Mouse (Mus musculus) v-Abl transformed pro-B cells (cell line): ENCODE results near the gene Gnaz.

Experiments used
- in situ Hi-C, 2 experiments: fragments of 400-800 bp; cut with MboI; formaldehyde crosslinking; loops; one replicate each; pipeline ENCODE4 v1.15.1; 2025; ENCODE audit not compliant: unreplicated experiment in 2 of 2

Gnaz gene

GRCm38 (mm10) chr10:74964380-74964779 is 2.6 kb upstream of the Gnaz start:
- in situ Hi-C loops, result no loop called here

GRCm38 (mm10) chr10:74967651-74968267 is 782 bp downstream of the Gnaz start:
- in situ Hi-C loops, result no loop called here

GRCm38 (mm10) chr10:74969266-74969665 is 2.3 kb downstream of the Gnaz start:
- in situ Hi-C loops, result no loop called here

- in situ Hi-C loops, result no loop called here
These were observed 6.0 kb downstream of the Gnaz start for GRCm38 (mm10) chr10:74973026-74973425.

- in situ Hi-C loops, result no loop called here
These were observed 8.6 kb downstream of the Gnaz start for GRCm38 (mm10) chr10:74975626-74976025.

GRCm38 (mm10) chr10:74976429-74976828 is 9.5 kb downstream of the Gnaz start:
- in situ Hi-C loops, result no loop called here

- in situ Hi-C loops, result no loop called here
These were observed 11.1 kb downstream of the Gnaz start for GRCm38 (mm10) chr10:74978056-74978455.

- in situ Hi-C loops, result no loop called here
These were observed 14.2 kb downstream of the Gnaz start for GRCm38 (mm10) chr10:74981159-74981558.

GRCm38 (mm10) chr10:74983176-74983575 is 16.2 kb downstream of the Gnaz start:
- in situ Hi-C loops, result no loop called here

GRCm38 (mm10) chr10:74987698-74988470 is 20.9 kb downstream of the Gnaz start:
- in situ Hi-C loops, result no loop called here

- in situ Hi-C loops, result no loop called here
These were observed 22.8 kb downstream of the Gnaz start for GRCm38 (mm10) chr10:74989814-74990213.

- in situ Hi-C loops, result no loop called here
These were observed 23.8 kb downstream of the Gnaz start for GRCm38 (mm10) chr10:74990584-74991322.

GRCm38 (mm10) chr10:74994863-74995262 is 27.9 kb downstream of the Gnaz start:
- in situ Hi-C loops, result no loop called here

- in situ Hi-C loops, result no loop called here
These were observed 28.4 kb downstream of the Gnaz start for GRCm38 (mm10) chr10:74995377-74995776.

GRCm38 (mm10) chr10:75001391-75001790 is 34.4 kb downstream of the Gnaz start:
- in situ Hi-C loops, result loop anchor here in 1 of 2 experiments (25.0 kb wide), 1 partner anchor 539 kb away; no protein-coding TSS in a partner anchor

GRCm38 (mm10) chr10:75004067-75004466 is 37.1 kb downstream of the Gnaz start:
- in situ Hi-C loops, result loop anchor here in 1 of 2 experiments (25.0 kb wide), 1 partner anchor 542 kb away; no protein-coding TSS in a partner anchor

- in situ Hi-C loops, result loop anchor here in 1 of 2 experiments (25.0 kb wide), 1 partner anchor 545 kb away; no protein-coding TSS in a partner anchor
These were observed 40.1 kb downstream of the Gnaz start for GRCm38 (mm10) chr10:75006889-75007662.

- in situ Hi-C loops, result loop anchor here in 1 of 2 experiments (25.0 kb wide), 1 partner anchor 548 kb away; no protein-coding TSS in a partner anchor
These were observed 43.7 kb downstream of the Gnaz start for GRCm38 (mm10) chr10:75010704-75011103.

GRCm38 (mm10) chr10:75015465-75015864 is 48.5 kb downstream of the Gnaz start:
- in situ Hi-C loops, result loop anchor here in 1 of 2 experiments (25.0 kb wide), 1 partner anchor 553 kb away; no protein-coding TSS in a partner anchor

GRCm38 (mm10) chr10:75016481-75016880 is 49.5 kb downstream of the Gnaz start:
- in situ Hi-C loops, result loop anchor here in 1 of 2 experiments (25.0 kb wide), 1 partner anchor 554 kb away; no protein-coding TSS in a partner anchor
